Mouse (Mus musculus) erythroblast, embryonic 14.5 days (primary cell): Measurements from ENCODE around the gene Hnrnpa3.

Experiments used
- GATA1 ChIP-seq: IDR thresholded peaks from 2 replicates; pipeline ENCODE4 v1.6.1; 2012; ENCODE audit warnings: low read length, inconsistent platforms, mixed read lengths
- TAL1 ChIP-seq: IDR thresholded peaks from 3 replicates; pipeline ENCODE4 v1.6.1; 2012; ENCODE audit warnings: low read length, inconsistent platforms, mixed read lengths

DNA sequence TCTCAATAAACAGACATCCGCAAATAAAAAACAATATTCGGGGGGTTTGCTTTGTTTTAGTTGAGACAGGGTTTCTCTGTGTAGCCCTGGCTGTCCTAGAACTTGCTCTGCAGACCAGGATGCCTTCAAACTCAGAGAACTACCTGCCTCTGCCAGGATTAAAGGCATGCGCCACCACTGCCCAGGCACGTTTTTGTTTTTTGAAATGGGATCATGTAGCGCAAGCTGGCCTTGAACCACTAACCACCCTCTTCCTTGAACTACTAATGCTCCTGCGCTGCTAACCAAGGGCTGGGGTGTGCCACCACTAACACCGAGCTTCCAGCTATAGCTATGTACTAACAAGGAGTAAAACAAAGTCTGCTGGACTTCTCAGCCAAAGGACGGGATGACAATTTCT is 20.9 kb downstream of the Hnrnpa3 start:
- TF ChIP-seq TAL1 (no peak), GATA1 (no peak)
